Mouse (Mus musculus) neural tube, embryonic 15.5 days (tissue): ENCODE measurements around the gene Naa16. TPM values are rescaled to one million over a fixed set of nuclear protein-coding genes. Genes with fewer than 3 reads are reported as not detected.

Experiments
- ATAC-seq: fragments of 200-750 bp; cut with Nextera tagmentation; 2 replicates; pipeline ENCODE4 v1.8.0; 2017; ENCODE audit warnings: mild to moderate bottlenecking, moderate TSS enrichment, moderate library complexity; ENCODE audit not compliant: low FRiP score
- H3K27ac ChIP-seq: fragments of 300-500 bp; sonication (generic); replicated peaks from 2 replicates; pipeline ENCODE4 v1.5.1; 2015; ENCODE audit warnings: mild to moderate bottlenecking, inconsistent platforms
- H3K27me3 ChIP-seq: fragments of 300-500 bp; sonication (generic); replicated peaks from 2 replicates; pipeline ENCODE4 v1.6.1; 2015; ENCODE audit warnings: inconsistent platforms
- H3K36me3 ChIP-seq: fragments of 300-500 bp; sonication (generic); 2 replicates; pipeline ENCODE4 v1.6.1; 2015; ENCODE audit warnings: inconsistent platforms
- H3K4me1 ChIP-seq: fragments of 300-500 bp; sonication (generic); 2 replicates; pipeline ENCODE4 v1.6.1; 2015; ENCODE audit warnings: inconsistent platforms
- H3K4me2 ChIP-seq: fragments of 300-500 bp; sonication (generic); 2 replicates; pipeline ENCODE4 v1.6.1; 2015; ENCODE audit warnings: inconsistent platforms, mild to moderate bottlenecking, moderate library complexity
- H3K4me3 ChIP-seq: fragments of 300-500 bp; sonication (generic); replicated peaks from 2 replicates; pipeline ENCODE4 v1.5.1; 2015; ENCODE audit warnings: mild to moderate bottlenecking, inconsistent platforms
- H3K9ac ChIP-seq: fragments of 300-500 bp; sonication (generic); replicated peaks from 2 replicates; pipeline ENCODE4 v1.6.1; 2015; ENCODE audit warnings: mild to moderate bottlenecking, inconsistent platforms
- H3K9me3 ChIP-seq: fragments of 300-500 bp; sonication (generic); replicated peaks from 2 replicates; pipeline ENCODE4 v1.6.1; 2016; ENCODE audit warnings: inconsistent platforms
- WGBS: fragments of 180-500 bp; shearing (Covaris S2); methylation state at CpG from one replicate; pipeline ENCODE4 v1.1.7; 2015; ENCODE audit warnings: mixed read lengths; 5-methylcytosine and 5-hydroxymethylcytosine counted together
- polyA plus RNA-seq: library from polyadenylated mRNA; unstranded; fragments of >200 nt; fragmentation: Nextera tagmentation; extraction: Ambion mirVana; gene quantifications from 2 replicates; pipeline ENCODE4 v1.2.1, GENCODE M21; 2015

Gene Naa16
- polyA plus RNA-seq, 1 experiment from 2014 or later, result 15.6 TPM

GRCm38 (mm10) chr14:79307908-79308307 is 82.7 kb downstream of the Naa16 start:
- Histone ChIP-seq H3K27ac (no peak overlapping the region), H3K4me2 (no peak overlapping the region), H3K36me3 (no peaks in the 10 kb centered on the region), H3K4me1 (peaks cover 11% of the 10 kb centered on the region), H3K27me3 (no peaks in the 10 kb centered on the region), H3K4me3 (no peak overlapping the region), H3K9ac (no peak overlapping the region), H3K9me3 (no peaks in the 10 kb centered on the region)
- ATAC-seq, result no peak
- WGBS, result 61% methylated on average over 5 of the region's 5 CpGs

- Histone ChIP-seq H3K9ac (no peak overlapping the region), H3K9me3 (no peaks in the 10 kb centered on the region), H3K27me3 (no peaks in the 10 kb centered on the region), H3K4me1 (peaks cover 11% of the 10 kb centered on the region), H3K4me2 (no peak overlapping the region), H3K36me3 (no peaks in the 10 kb centered on the region), H3K27ac (no peak overlapping the region), H3K4me3 (no peak overlapping the region)
- ATAC-seq, result no peak
- 87% methylated on average over 7 of the region's 7 CpGs for WGBS
Measured at GRCm38 (mm10) chr14:79307138-79307537, 83.4 kb downstream of the Naa16 start.

GRCm38 (mm10) chr14:79304873-79305464 is 85.6 kb downstream of the Naa16 start:
- Histone ChIP-seq H3K4me2 (no peak overlapping the region), H3K9ac (no peak overlapping the region), H3K4me1 (peaks cover 29% of the 10 kb centered on the region), H3K36me3 (no peaks in the 10 kb centered on the region), H3K4me3 (no peak overlapping the region), H3K9me3 (no peaks in the 10 kb centered on the region), H3K27ac (no peak overlapping the region), H3K27me3 (0 out of 2 replicates have a peak, but pooled peaks cover 6% of the 10 kb centered on the region)
- WGBS, result 90% methylated on average over 6 of the region's 6 CpGs
- ATAC-seq, result no peak

GRCm38 (mm10) chr14:79303150-79303549 is 87.4 kb downstream of the Naa16 start:
- Histone ChIP-seq H3K36me3 (no peaks in the 10 kb centered on the region), H3K4me2 (no peak overlapping the region), H3K27me3 (peaks cover 15% of the 10 kb centered on the region; the same call in 1 of the 2 replicates), H3K4me1 (peaks cover 21% of the 10 kb centered on the region), H3K4me3 (no peak overlapping the region), H3K9me3 (no peaks in the 10 kb centered on the region), H3K27ac (no peak overlapping the region), H3K9ac (no peak overlapping the region)
- 71% methylated on average over 2 of the region's 2 CpGs for WGBS
- no peak for ATAC-seq

GRCm38 (mm10) chr14:79301466-79301875 is 89.1 kb downstream of the Naa16 start, which contains the start of gene Rgcc:
Gene Rgcc (minus strand): TSS chr14:79301645.
- H3K27me3 ChIP-seq, result peaks cover 15% of the 10 kb centered on the region; the same call in 1 of the 2 replicates
- no peaks in the 10 kb centered on the region for H3K9me3 ChIP-seq
- peak within 1 kb of the TSS; percentile 56 for H3K4me3 ChIP-seq
- H3K9ac ChIP-seq, result peak within 1 kb of the TSS; percentile 47
- peaks cover 20% of the 10 kb centered on the region for H3K4me1 ChIP-seq
- ATAC-seq, result peak; percentile 95
- no peak within 1 kb of the TSS for H3K27ac ChIP-seq
- no peaks in the 10 kb centered on the region for H3K36me3 ChIP-seq
- peak within 1 kb of the TSS; percentile 100 for H3K4me2 ChIP-seq
- 0% methylated on average over 33 of the region's 34 CpGs for WGBS

GRCm38 (mm10) chr14:79300641-79301350 is 89.8 kb downstream of the Naa16 start:
- Histone ChIP-seq H3K9me3 (no peaks in the 10 kb centered on the region), H3K27ac (no peak overlapping the region), H3K4me2 (peak overlapping the region; percentile 100), H3K36me3 (no peaks in the 10 kb centered on the region), H3K4me3 (peak overlapping the region; percentile 56), H3K9ac (peak overlapping the region; percentile 47), H3K27me3 (peaks cover 15% of the 10 kb centered on the region; the same call in 1 of the 2 replicates), H3K4me1 (peaks cover 20% of the 10 kb centered on the region)
- peak; percentile 68 for ATAC-seq
- WGBS, result under 1% methylated on average over 52 of the region's 52 CpGs

- Histone ChIP-seq H3K4me1 (peaks cover 20% of the 10 kb centered on the region), H3K36me3 (no peaks in the 10 kb centered on the region), H3K9me3 (no peaks in the 10 kb centered on the region), H3K4me2 (peak overlapping the region; percentile 100), H3K4me3 (peak overlapping the region; percentile 56), H3K27me3 (peaks cover 15% of the 10 kb centered on the region; the same call in 1 of the 2 replicates), H3K27ac (no peak overlapping the region), H3K9ac (no peak overlapping the region)
- no peak for ATAC-seq
- WGBS, result 18% methylated on average over 6 of the region's 6 CpGs
Measured at GRCm38 (mm10) chr14:79299796-79300195, 90.8 kb downstream of the Naa16 start.

- Histone ChIP-seq H3K9ac (no peak overlapping the region), H3K4me1 (peaks cover 20% of the 10 kb centered on the region), H3K9me3 (no peaks in the 10 kb centered on the region), H3K4me2 (peak overlapping the region; percentile 13; the same call in 1 of the 2 replicates), H3K27ac (no peak overlapping the region), H3K36me3 (no peaks in the 10 kb centered on the region), H3K27me3 (peaks cover 15% of the 10 kb centered on the region; the same call in 1 of the 2 replicates), H3K4me3 (no peak overlapping the region; the same call in 1 of the 2 replicates)
- WGBS, result 55% methylated on average over 4 of the region's 4 CpGs
- ATAC-seq, result no peak
Measured at GRCm38 (mm10) chr14:79299230-79299629, 91.3 kb downstream of the Naa16 start.

- no peak overlapping the region for H3K9ac ChIP-seq
Measured at GRCm38 (mm10) chr14:79298314-79298992, 92.1 kb downstream of the Naa16 start.

GRCm38 (mm10) chr14:79296836-79297235 is 93.7 kb downstream of the Naa16 start:
- Histone ChIP-seq H3K27ac (no peak overlapping the region), H3K4me2 (no peak overlapping the region), H3K36me3 (no peaks in the 10 kb centered on the region), H3K4me1 (peaks cover 35% of the 10 kb centered on the region), H3K27me3 (peaks cover 15% of the 10 kb centered on the region; the same call in 1 of the 2 replicates), H3K9ac (no peak overlapping the region), H3K9me3 (no peaks in the 10 kb centered on the region), H3K4me3 (no peak overlapping the region)
- WGBS, result 47% methylated on average over 5 of the region's 5 CpGs
- ATAC-seq, result no peak

More at GRCm38 (mm10) chr14:79298314-79298992, 92.1 kb downstream of the Naa16 start:
- Histone ChIP-seq H3K36me3 (no peaks in the 10 kb centered on the region), H3K9me3 (no peaks in the 10 kb centered on the region), H3K27ac (no peak overlapping the region), H3K4me3 (no peak overlapping the region), H3K27me3 (peaks cover 15% of the 10 kb centered on the region; the same call in 1 of the 2 replicates), H3K4me2 (peak overlapping the region; percentile 13), H3K4me1 (peaks cover 25% of the 10 kb centered on the region)
- no peak for ATAC-seq
- 79% methylated on average over 7 of the region's 7 CpGs for WGBS

GRCm38 (mm10) chr14:79296201-79296600 is 94.4 kb downstream of the Naa16 start:
- Histone ChIP-seq H3K27me3 (peaks cover 15% of the 10 kb centered on the region; the same call in 1 of the 2 replicates), H3K4me3 (no peak overlapping the region), H3K9ac (no peak overlapping the region), H3K27ac (no peak overlapping the region), H3K36me3 (no peaks in the 10 kb centered on the region), H3K9me3 (no peaks in the 10 kb centered on the region), H3K4me1 (peaks cover 30% of the 10 kb centered on the region), H3K4me2 (no peak overlapping the region)
- ATAC-seq, result no peak
- 87% methylated on average over 7 of the region's 7 CpGs for WGBS
